Mouse (Mus musculus) intestine, postnatal 0 days (tissue): ENCODE results near the gene L3mbtl3. TPM values are rescaled to one million over a fixed set of nuclear protein-coding genes. Genes with fewer than 3 reads are reported as not detected.

Source experiments
- ATAC-seq: fragments of 200-750 bp; cut with Nextera tagmentation; 2 replicates; pipeline ENCODE4 v1.8.0; 2017; ENCODE audit warnings: mild to moderate bottlenecking, moderate TSS enrichment, moderate library complexity
- H3K27ac ChIP-seq: fragments of 300-500 bp; sonication (generic); 2 replicates; pipeline ENCODE4 v1.5.1; 2014; ENCODE audit warnings: mild to moderate bottlenecking, low read depth, low read length, moderate library complexity
- H3K27me3 ChIP-seq: fragments of 300-500 bp; sonication (generic); replicated peaks from 2 replicates; pipeline ENCODE4 v1.6.1; 2014; ENCODE audit warnings: low read length, mixed read lengths; ENCODE audit not compliant: control insufficient read depth, insufficient read depth
- H3K36me3 ChIP-seq: fragments of 300-500 bp; sonication (generic); 2 replicates; pipeline ENCODE4 v1.6.1; 2014; ENCODE audit warnings: mild to moderate bottlenecking, moderate library complexity; ENCODE audit not compliant: control insufficient read depth, insufficient read depth
- H3K4me1 ChIP-seq: fragments of 300-500 bp; sonication (generic); replicated peaks from 2 replicates; pipeline ENCODE4 v1.6.1; 2014; ENCODE audit warnings: antibody characterized with exemption, low read length, mixed read lengths; ENCODE audit not compliant: control insufficient read depth, insufficient read depth
- H3K4me2 ChIP-seq: fragments of 300-500 bp; sonication (generic); replicated peaks from 2 replicates; pipeline ENCODE4 v1.6.1; 2014; ENCODE audit warnings: low read depth, mild to moderate bottlenecking, moderate library complexity
- H3K4me3 ChIP-seq: fragments of 300-500 bp; sonication (generic); 2 replicates; pipeline ENCODE4 v1.5.1; 2014; ENCODE audit warnings: low read depth, low read length
- H3K9ac ChIP-seq: fragments of 300-500 bp; sonication (generic); 2 replicates; pipeline ENCODE4 v1.6.1; 2014; ENCODE audit warnings: mild to moderate bottlenecking, low read depth, low read length
- H3K9me3 ChIP-seq: fragments of 300-500 bp; sonication (generic); 2 replicates; pipeline ENCODE4 v1.6.1; 2016; ENCODE audit warnings: mixed run types; ENCODE audit not compliant: control insufficient read depth
- CTCF ChIP-seq: sonication (generic); IDR thresholded peaks from 2 replicates; pipeline ENCODE4 v1.5.1; 2016; ENCODE audit warnings: low read depth, mild to moderate bottlenecking, control low read depth, antibody characterized with exemption, moderate library complexity
- WGBS: fragments of 180-500 bp; shearing (Covaris S2); extraction: QIAGEN DNeasy Blood & Tissue Kit; methylation state at CpG from one replicate; pipeline ENCODE4 v1.1.7; 2014; 5-methylcytosine and 5-hydroxymethylcytosine counted together
- polyA plus RNA-seq: library from polyadenylated mRNA; unstranded; fragments of >200 nt; fragmentation: Nextera tagmentation; extraction: Ambion mirVana; gene quantifications from 2 replicates; pipeline ENCODE4 v1.2.1, GENCODE M21; 2015

The L3mbtl3 gene
- polyA plus RNA-seq, 1 experiment from 2014 or later, result 6.3 TPM

GRCm38 (mm10) chr10:26327291-26327690 is 48.5 kb downstream of the L3mbtl3 start:
- Histone ChIP-seq H3K9ac (no peak overlapping the region), H3K9me3 (no peaks in the 10 kb centered on the region), H3K36me3 (peaks cover 12% of the 10 kb centered on the region; the same call in 1 of the 2 replicates), H3K27me3 (no peaks in the 10 kb centered on the region), H3K4me2 (no peak overlapping the region), H3K4me1 (no peaks in the 10 kb centered on the region), H3K27ac (no peak overlapping the region), H3K4me3 (no peak overlapping the region)
- no peak for TF ChIP-seq CTCF
- 94% methylated on average over 5 of the region's 5 CpGs for WGBS
- ATAC-seq, result no peak

- WGBS, result 75% methylated on average over 2 of the region's 2 CpGs
Observed at GRCm38 (mm10) chr10:26325320-26325719, 50.5 kb downstream of the L3mbtl3 start.

GRCm38 (mm10) chr10:26322344-26323051 is 53.3 kb downstream of the L3mbtl3 start:
- Histone ChIP-seq H3K27ac (no peak overlapping the region), H3K4me3 (no peak overlapping the region)
- WGBS, result 78% methylated on average over 7 of the region's 7 CpGs

More at GRCm38 (mm10) chr10:26325320-26325719, 50.5 kb downstream of the L3mbtl3 start:
- no peak overlapping the region for H3K27ac ChIP-seq
- no peaks in the 10 kb centered on the region for H3K4me1 ChIP-seq
- H3K36me3 ChIP-seq, result peaks cover 12% of the 10 kb centered on the region; the same call in 1 of the 2 replicates
- no peaks in the 10 kb centered on the region for H3K9me3 ChIP-seq
- H3K4me3 ChIP-seq, result no peak overlapping the region
- no peaks in the 10 kb centered on the region for H3K27me3 ChIP-seq
- ATAC-seq, result no peak
- H3K4me2 ChIP-seq, result no peak overlapping the region
- no peak for TF ChIP-seq CTCF
- no peak overlapping the region for H3K9ac ChIP-seq

GRCm38 (mm10) chr10:26320679-26321078 is 55.1 kb downstream of the L3mbtl3 start:
- Histone ChIP-seq H3K27me3 (no peaks in the 10 kb centered on the region), H3K36me3 (no peaks in the 10 kb centered on the region; the same call in 1 of the 2 replicates), H3K9me3 (no peaks in the 10 kb centered on the region), H3K27ac (peak overlapping the region; percentile 5; the same call in 1 of the 2 replicates), H3K4me1 (no peaks in the 10 kb centered on the region), H3K4me3 (no peak overlapping the region), H3K9ac (no peak overlapping the region), H3K4me2 (no peak overlapping the region)
- TF ChIP-seq CTCF, result no peak
- WGBS, result 47% methylated on average over 4 of the region's 4 CpGs
- ATAC-seq, result peak; percentile 91

More at GRCm38 (mm10) chr10:26322344-26323051, 53.3 kb downstream of the L3mbtl3 start:
- Histone ChIP-seq H3K36me3 (no peaks in the 10 kb centered on the region; the same call in 1 of the 2 replicates), H3K27me3 (no peaks in the 10 kb centered on the region), H3K9ac (no peak overlapping the region), H3K4me1 (no peaks in the 10 kb centered on the region), H3K4me2 (no peak overlapping the region), H3K9me3 (no peaks in the 10 kb centered on the region)
- ATAC-seq, result no peak
- TF ChIP-seq CTCF, result peak; percentile 32

- 95% methylated on average over 15 of the region's 15 CpGs for WGBS
- Histone ChIP-seq H3K4me2 (no peak overlapping the region), H3K36me3 (peaks cover 36% of the 10 kb centered on the region), H3K27me3 (no peaks in the 10 kb centered on the region), H3K9ac (no peak overlapping the region), H3K4me1 (no peaks in the 10 kb centered on the region), H3K4me3 (no peak overlapping the region), H3K9me3 (no peaks in the 10 kb centered on the region), H3K27ac (no peak overlapping the region)
- ATAC-seq, result no peak
- no peak for TF ChIP-seq CTCF
Observed at GRCm38 (mm10) chr10:26314327-26314726, 61.4 kb downstream of the L3mbtl3 start.

- H3K4me1 ChIP-seq, result no peaks in the 10 kb centered on the region
- no peak overlapping the region for H3K27ac ChIP-seq
- no peaks in the 10 kb centered on the region for H3K27me3 ChIP-seq
- TF ChIP-seq CTCF, result no peak
- no peak for ATAC-seq
- no peak overlapping the region for H3K4me3 ChIP-seq
- 91% methylated on average over 6 of the region's 6 CpGs for WGBS
- peaks cover 28% of the 10 kb centered on the region for H3K36me3 ChIP-seq
- no peaks in the 10 kb centered on the region for H3K9me3 ChIP-seq
- no peak overlapping the region for H3K4me2 ChIP-seq
- H3K9ac ChIP-seq, result no peak overlapping the region
Observed at GRCm38 (mm10) chr10:26303485-26303884, 72.3 kb downstream of the L3mbtl3 start.
